Mouse (Mus musculus) heart, adult 2 months (tissue): Measurements from ENCODE around the gene Cyp4a12b. TPM values are rescaled to one million over a fixed set of nuclear protein-coding genes. Genes with fewer than 3 reads are reported as not detected.
A peak's percentile ranks its signal among the peaks of the same experiment; 100 is the strongest.
"Not testable (repeated sequence)": the region's sequence is repeated elsewhere in the genome, so short reads cannot be mapped to it uniquely, and the experiment has no call there.

ENCODE experiments used
- DNase-seq, 2 experiments: peaks; one replicate each; pipeline ENCODE4 v3.0.0; 2021
- H3K27ac ChIP-seq: fragments of 200-600 bp; 2 replicates; pipeline ENCODE4 v1.8.1; 2022
- H3K27me3 ChIP-seq: fragments of 200-500 bp; 2 replicates; pipeline ENCODE4 v1.6.1; 2012; ENCODE audit warnings: mild to moderate bottlenecking, low read length, inconsistent platforms, mixed read lengths; ENCODE audit not compliant: control insufficient read depth, insufficient read depth
- H3K36me3 ChIP-seq: fragments of 200-500 bp; 2 replicates; pipeline ENCODE4 v1.6.1; 2012; ENCODE audit warnings: low read length, inconsistent platforms; ENCODE audit not compliant: control insufficient read depth, insufficient read depth
- H3K4me1 ChIP-seq: fragments of 200-500 bp; 2 replicates; pipeline ENCODE4 v1.6.1; 2011; ENCODE audit warnings: low read length; ENCODE audit not compliant: control insufficient read depth, insufficient read depth
- H3K4me3 ChIP-seq: fragments of 200-600 bp; 2 replicates; pipeline ENCODE4 v1.8.1; 2022
- H3K79me2 ChIP-seq: fragments of 200-500 bp; replicated peaks from 2 replicates; pipeline ENCODE4 v1.6.1; 2012; ENCODE audit warnings: mild to moderate bottlenecking, inconsistent platforms, low read length, moderate library complexity, mixed read lengths; ENCODE audit not compliant: control insufficient read depth, insufficient read depth
- H3K9ac ChIP-seq: fragments of 200-500 bp; 2 replicates; pipeline ENCODE4 v1.6.1; 2012; ENCODE audit warnings: low read depth, mild to moderate bottlenecking, control low read depth, inconsistent platforms, low read length, mixed read lengths
- CTCF ChIP-seq: fragments of 200-600 bp; IDR thresholded peaks from 2 replicates; pipeline ENCODE4 v1.8.1; 2022; ENCODE audit warnings: antibody characterized with exemption, mild to moderate bottlenecking, moderate library complexity
- EP300 ChIP-seq: fragments of 200-500 bp; IDR thresholded peaks from 2 replicates; pipeline ENCODE4 v1.6.1; 2011; ENCODE audit warnings: low read depth, low read length, control low read depth; ENCODE audit not compliant: insufficient read depth
- POLR2A ChIP-seq: fragments of 200-500 bp; IDR thresholded peaks from 2 replicates; pipeline ENCODE4 v1.6.1; 2011; ENCODE audit warnings: mild to moderate bottlenecking, low read depth, low read length, control low read depth; ENCODE audit not compliant: insufficient read depth
- WGBS: fragments of 180-500 bp; shearing (Covaris S2); methylation state at CpG from one replicate; pipeline ENCODE4 v1.1.7; 2018; 5-methylcytosine and 5-hydroxymethylcytosine counted together
- intact Hi-C: fragments of 180-260 bp; cut with DNase I; formaldehyde crosslinking; loops from one replicate; pipeline ENCODE4 v1.15.1; 2025
- polyA plus RNA-seq: library from polyadenylated mRNA; depleted of rRNA; stranded (reverse); fragments of >200 nt; gene quantifications from 2 replicates; pipeline ENCODE4 v1.2.3, GENCODE M21; 2012; rRNA removed
- total RNA-seq, 2 experiments: library from RNA; stranded (reverse); gene quantifications; 2 replicates each; pipeline ENCODE4 v1.2.3; 2021

The Cyp4a12b gene
- total and polyA plus RNA-seq, 3 experiments: 2.1 TPM; not detected in 2

- peak; percentile 40 to 50 for DNase-seq
- intact Hi-C loops: loop anchor here (2.0 kb wide), 1 partner anchor 71 kb away; no protein-coding TSS in a partner anchor
These were observed 64.6 kb downstream of the Cyp4a12b start for GRCm38 (mm10) chr4:115476051-115476450.

DNA sequence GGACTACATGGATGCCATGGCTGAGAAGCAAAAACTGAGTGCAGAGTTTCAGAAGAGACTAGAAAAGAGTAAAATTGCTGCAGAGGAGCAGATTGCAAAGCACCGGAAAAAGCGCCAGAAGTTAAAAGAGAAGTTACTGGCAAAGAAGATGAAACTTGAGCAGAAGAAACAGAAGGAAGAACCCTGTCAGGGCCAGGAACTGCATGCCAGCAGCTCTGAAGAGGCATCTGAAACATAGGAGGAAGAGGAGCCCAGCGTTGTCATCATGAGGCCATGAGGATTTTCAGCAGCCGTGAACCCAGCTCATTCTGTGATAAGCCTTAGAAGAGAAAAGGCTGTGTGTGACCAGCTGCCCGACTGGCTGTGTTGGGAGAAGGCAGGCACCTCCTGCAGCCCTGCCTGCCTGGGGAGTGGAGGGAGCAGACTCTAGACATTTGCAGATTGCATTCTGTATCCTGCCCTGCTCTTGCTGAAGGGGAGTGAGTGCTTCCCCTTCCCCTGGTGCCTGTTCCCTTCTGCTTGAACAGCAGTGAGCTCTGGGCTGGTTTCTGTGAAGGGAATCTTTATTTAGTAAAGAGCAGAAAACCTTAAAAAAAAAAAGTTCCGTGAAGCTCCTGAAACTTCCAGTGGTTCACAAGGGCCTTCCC lies 69.7 kb downstream of the Cyp4a12b start:
- no peak for DNase-seq
- intact Hi-C loops: loop anchor here (5.0 kb wide), 1 partner anchor 166 kb away; the partner anchor contains the start of gene Cyp4b1
- WGBS: 45% methylated on average over 6 of the region's 6 CpGs

More at GRCm38 (mm10) chr4:115476051-115476450, 64.6 kb downstream of the Cyp4a12b start:
- H3K27ac ChIP-seq, H3K36me3 ChIP-seq, H3K9ac ChIP-seq, H3K4me1 ChIP-seq, H3K79me2 ChIP-seq, H3K27me3 ChIP-seq, H3K4me3 ChIP-seq: not testable (repeated sequence)
- TF ChIP-seq CTCF: peak; percentile 69

More for the DNA sequence above, 69.7 kb downstream of the Cyp4a12b start:
- Histone ChIP-seq H3K9ac (no peak overlapping the region), H3K27me3 (no peaks in the 10 kb centered on the region), H3K79me2 (no peaks in the 10 kb centered on the region), H3K36me3 (no peaks in the 10 kb centered on the region), H3K4me1 (no peaks in the 10 kb centered on the region), H3K4me3 (no peak overlapping the region), H3K27ac (no peak overlapping the region)
- TF ChIP-seq POLR2A: no peak
- no peak for TF ChIP-seq CTCF
- TF ChIP-seq EP300: no peak

Other genes with a start within 250 kb of the Cyp4a12b start
- not detected for gene Cyp4a29, start 169.5 kb upstream of the Cyp4a12b start, total RNA-seq
- gene Cyp4a29, start 169.5 kb upstream of the Cyp4a12b start, polyA plus RNA-seq: not detected in 2 replicates
- gene Cyp4a12a, start 112.6 kb upstream of the Cyp4a12b start, total RNA-seq: not detected
- gene Cyp4a12a, start 112.6 kb upstream of the Cyp4a12b start, polyA plus RNA-seq: not detected in 2 replicates
- not detected for gene Cyp4a30b, start 41.0 kb downstream of the Cyp4a12b start, total RNA-seq
- not detected in 2 replicates for gene Cyp4a30b, start 41.0 kb downstream of the Cyp4a12b start, polyA plus RNA-seq
- not detected for gene Cyp4a14, start 84.5 kb downstream of the Cyp4a12b start, total RNA-seq
- gene Cyp4a14, start 84.5 kb downstream of the Cyp4a12b start, polyA plus RNA-seq: 0.32 TPM in 1 of 2 replicates, not detected in the other
- gene Cyp4a10, start 106.6 kb downstream of the Cyp4a12b start, total RNA-seq: under 1 TPM in 1 of 2 experiments, not detected in 1; 0.21 TPM
- 0.41 TPM in 1 of 2 replicates, not detected in the other for gene Cyp4a10, start 106.6 kb downstream of the Cyp4a12b start, polyA plus RNA-seq
- gene Cyp4a31, start 152.0 kb downstream of the Cyp4a12b start, total RNA-seq: not detected
- gene Cyp4a31, start 152.0 kb downstream of the Cyp4a12b start, polyA plus RNA-seq: not detected in 2 replicates
- gene Cyp4a32, start 189.3 kb downstream of the Cyp4a12b start, total RNA-seq: not detected
- not detected in 2 replicates for gene Cyp4a32, start 189.3 kb downstream of the Cyp4a12b start, polyA plus RNA-seq
- gene Cyp4b1, start 236.1 kb downstream of the Cyp4a12b start, total RNA-seq: 10 to 100 TPM; 28.3 to 29.2 TPM
- gene Cyp4b1, start 236.1 kb downstream of the Cyp4a12b start, polyA plus RNA-seq: 56.5 and 61.1 TPM in 2 replicates